Mouse (Mus musculus) urinary bladder, postnatal 4 days (tissue): ENCODE data around the gene Taar2.

ENCODE experiments used
- DNase-seq, 2 experiments: peaks; one replicate each; pipeline ENCODE4 v3.0.0; 2021 to 2022; ENCODE audit warnings: low spot score in 2 of 2

Taar2 gene

DNA sequence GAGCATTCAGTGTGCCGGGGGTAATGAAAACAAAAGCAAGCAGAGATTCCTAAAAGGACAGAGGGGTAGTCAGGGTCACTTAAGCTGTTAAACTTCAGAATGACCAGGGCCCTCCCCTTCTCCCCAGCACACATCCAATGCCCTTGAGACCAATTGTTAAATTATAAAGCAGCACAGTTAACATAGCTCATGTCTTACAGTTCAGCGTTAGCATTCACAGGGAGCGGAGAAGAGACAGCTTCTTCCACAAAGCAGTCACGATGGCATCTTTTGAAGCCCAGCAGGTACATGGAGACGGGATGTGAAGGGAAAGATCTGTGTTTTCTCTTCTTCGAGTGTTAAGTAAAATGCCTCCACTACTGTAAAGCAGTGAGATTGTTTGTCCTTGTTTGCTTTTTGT is at the start of gene Taar2:
TSS of gene Taar2 (plus strand) at position 261 of the 400 bp plus-strand sequence.
- DNase-seq = no peak

DNA sequence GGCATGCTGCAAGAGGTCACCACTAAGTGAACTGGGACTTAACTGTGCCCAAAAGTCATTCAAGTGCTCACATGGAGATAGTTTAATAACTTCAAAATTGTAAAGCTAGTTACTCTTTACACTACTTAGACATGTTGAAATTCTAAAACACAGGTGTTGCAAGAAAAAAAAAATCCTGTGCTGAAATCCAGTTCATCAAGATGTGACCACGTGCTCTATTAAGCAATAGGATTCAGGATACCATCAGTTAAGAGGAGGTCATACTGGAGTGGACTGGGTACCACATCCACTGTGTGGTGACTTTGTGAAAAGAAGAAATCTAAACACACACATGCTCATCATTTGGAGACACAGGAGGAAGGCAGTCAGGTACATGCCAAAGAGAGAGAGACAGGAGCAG is 45.4 kb upstream of the Taar2 start:
- no peak for DNase-seq

DNA sequence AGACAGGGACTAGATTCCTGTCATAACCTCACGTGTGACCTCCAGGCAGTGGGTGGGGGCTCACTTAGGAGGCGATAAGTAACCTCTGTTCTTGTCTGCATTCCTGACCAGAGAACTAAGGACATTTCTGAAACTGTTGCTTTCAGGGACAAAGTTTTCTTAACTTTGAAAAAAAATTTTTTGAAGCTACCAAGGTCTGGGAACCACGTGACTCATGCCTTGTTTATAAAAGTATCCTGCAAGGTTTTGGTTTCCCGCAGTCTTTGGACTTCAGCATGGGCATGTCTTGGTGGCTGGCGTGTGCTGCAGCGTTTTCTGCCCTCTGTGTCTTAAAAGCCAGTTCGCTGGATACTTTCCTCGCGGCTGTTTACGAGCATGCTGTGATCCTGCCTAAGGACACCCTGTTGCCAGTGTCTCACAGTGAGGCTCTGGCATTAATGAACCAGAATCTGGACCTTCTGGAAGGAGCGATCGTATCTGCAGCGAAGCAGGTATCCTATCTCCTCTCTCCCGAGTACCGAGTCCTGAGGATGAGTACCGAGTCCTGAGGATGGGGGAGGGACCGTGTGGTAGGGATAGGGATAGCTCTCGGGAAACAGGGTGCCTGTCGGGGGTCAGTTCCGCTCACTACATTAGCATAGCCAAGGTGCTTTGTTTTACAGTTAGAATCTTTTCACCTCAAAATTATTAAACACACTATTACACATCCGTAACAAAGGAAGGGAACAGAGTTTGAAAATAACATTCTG is 43.6 kb upstream of the Taar2 start, which contains the start of gene Vnn1:
TSS of gene Vnn1 (plus strand) at position 88 of the 749 bp plus-strand sequence.
- DNase-seq = no peak

DNA sequence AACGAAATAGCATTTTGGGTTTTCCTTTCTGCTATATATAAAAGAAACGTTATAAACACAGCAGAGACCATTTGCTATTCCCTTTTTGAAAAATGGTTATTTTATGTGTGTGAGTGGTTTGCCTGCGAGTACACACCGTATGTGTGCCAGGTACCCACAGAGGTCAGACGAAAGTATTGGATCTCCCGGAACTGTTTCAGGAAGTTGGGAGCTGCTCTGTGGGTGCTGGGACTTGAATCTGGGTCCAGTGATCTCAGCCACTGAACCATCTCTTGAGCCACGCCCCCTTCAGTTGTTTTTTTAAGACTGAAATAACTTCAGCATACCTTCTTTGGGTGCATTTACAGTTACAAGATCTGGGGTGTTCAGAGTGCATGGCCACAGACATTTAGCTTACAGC is 43.0 kb upstream of the Taar2 start:
- no peak for DNase-seq

DNA sequence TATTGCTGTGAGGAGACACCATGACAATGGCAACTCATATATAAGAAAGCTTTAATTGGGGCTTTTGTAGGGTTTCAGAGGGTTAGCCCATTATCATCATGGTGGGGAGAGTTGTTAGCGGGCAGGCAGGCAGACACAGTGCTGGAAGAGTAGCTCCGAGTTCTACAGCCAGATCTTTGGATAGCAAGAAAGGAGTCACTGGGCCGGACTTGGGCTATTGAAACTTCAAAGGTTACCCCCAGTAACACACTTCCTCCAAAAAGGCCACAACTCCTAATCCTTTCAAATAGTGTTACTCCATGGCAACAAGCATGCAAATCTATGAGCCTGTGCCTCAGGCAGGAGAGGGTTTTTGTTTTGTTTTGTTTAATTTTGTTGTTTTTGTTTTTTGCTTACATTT is 37.3 kb upstream of the Taar2 start:
- no peak for DNase-seq

DNA sequence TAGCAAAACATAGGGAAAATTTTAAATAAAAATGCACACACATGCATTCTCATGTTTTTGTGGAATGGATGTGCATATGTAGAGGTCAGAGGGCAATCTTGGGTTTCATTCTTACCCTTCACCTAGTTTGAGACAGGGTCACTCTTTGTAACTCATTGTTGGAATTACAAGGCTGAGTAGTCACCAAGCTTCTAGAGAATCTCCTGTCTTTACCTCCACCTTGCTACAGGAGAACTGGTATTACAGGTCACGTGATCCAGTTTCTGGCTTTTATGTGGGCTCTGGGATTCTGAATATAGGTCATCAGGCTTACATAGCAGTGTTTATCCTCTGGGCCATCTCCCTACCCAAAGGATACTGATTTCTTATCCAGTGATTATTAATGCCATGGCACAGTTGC is 32.7 kb upstream of the Taar2 start:
- no peak for DNase-seq

DNA sequence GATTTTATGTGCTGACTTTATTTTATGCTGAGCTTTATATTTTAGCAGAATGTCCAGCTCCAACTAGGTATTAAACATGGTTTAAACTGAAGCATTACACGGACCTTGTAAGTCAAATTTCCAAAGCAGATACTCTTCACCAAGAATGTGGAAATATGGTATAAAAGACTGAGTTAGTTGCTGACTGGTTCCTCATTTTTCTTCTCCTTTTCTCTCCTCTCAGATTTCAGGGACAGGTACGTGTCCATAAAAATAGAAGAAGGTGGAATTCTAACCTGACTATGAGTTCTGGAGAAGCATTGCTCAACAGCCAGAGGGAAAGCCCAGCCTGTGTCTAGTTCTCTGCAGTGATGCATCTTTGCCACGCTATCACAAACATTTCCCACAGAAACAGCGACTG is 18.3 kb upstream of the Taar2 start, which contains the start of gene Taar1:
TSS of gene Taar1 (plus strand) at position 301 of the 400 bp plus-strand sequence.
- DNase-seq = no peak

DNA sequence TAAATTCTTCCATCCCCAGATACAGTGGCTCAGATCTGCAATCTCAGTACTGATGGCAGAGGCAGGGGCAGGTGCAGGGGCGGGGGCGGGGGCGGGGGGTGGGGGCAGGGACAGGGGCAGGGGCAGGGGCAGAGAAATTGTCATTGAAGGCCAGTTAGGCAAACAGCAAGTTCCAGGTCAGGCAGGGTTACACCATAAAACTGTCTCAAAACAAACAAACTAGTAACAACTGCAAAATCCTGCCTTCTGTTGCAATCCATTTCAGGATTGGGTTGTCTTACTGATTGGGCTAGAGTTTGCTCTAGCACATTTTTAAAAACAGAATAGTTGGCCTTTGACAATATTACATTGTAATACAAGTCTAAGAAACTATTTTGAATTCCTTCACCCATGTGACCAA is 15.9 kb upstream of the Taar2 start:
- DNase-seq = no peak

DNA sequence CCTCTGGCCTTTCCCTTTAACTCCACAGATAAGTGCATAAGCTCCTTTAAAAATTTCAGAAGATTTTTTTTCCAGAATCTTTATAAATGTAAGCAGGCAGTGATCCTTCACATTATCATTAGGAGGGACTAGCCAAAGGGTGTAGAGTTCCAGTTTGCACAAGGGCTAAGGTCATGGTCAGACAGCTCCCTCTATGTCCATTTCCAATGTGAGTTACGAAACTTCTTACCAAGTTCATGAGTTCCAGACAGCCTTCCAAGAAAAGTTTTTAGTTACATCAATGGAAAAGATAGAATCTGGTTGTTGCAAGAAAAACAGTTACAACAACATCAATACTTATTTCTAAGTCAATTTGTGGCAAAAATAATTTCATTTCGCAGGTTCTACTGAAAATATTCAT is 14.4 kb upstream of the Taar2 start:
- DNase-seq = no peak

DNA sequence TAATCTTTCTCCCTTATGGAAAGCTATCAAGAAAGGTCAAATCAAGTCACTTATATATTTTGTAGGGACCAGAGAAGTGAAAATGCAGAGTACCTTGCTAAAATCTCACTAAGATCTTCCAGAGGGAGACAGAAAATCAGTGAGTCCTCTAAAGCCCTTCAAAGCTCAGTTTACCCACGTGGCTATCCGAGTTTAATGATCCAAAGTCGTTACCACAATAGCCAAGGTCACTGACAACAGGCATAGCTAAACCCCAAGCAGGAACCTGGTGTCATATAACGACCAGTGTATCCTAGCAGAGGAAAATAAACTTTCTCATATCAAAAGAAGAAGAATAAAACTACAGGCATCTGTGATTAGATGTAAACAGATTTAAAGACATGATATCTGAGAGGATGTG is 759 bp upstream of the Taar2 start:
- no peak for DNase-seq

DNA sequence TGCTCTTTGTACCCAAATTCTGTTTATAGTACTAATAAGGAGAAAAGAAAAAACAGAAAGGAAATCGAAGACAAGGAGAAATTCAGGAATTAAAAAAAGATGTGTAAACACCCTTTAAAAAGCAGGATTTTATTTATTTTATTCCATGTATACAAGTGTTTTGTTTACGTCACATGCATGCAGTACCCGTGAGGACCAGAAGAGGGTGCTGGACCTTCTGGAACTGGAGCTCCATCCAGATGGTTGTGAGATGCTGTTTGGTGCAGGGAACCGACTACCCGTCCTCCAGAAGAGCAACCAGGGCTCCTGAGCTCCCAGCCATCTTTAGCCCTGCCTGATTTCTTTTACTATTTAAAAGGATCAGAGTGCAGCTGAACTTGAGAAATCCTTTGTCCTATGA is 4.1 kb downstream of the Taar2 start:
- DNase-seq = no peak

DNA sequence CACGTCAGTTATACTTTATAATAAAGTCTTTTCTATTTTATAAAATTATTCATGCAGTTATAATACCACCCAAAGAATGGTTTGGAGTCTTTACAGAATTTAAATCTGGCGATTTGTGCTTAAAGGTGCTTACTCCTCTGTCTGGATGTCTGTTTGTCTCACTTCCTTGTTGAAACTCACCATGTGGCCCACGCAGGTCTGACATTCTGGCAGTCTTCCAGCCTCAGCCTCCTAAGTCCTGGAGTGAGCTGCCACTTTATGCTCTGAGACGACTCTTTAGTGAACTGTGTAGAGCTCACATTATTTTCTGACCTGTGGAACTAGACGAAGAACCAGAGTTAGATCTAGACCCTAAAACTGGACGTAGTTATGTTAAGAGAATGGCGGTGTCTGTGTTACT is 9.7 kb downstream of the Taar2 start:
- no peak for DNase-seq

DNA sequence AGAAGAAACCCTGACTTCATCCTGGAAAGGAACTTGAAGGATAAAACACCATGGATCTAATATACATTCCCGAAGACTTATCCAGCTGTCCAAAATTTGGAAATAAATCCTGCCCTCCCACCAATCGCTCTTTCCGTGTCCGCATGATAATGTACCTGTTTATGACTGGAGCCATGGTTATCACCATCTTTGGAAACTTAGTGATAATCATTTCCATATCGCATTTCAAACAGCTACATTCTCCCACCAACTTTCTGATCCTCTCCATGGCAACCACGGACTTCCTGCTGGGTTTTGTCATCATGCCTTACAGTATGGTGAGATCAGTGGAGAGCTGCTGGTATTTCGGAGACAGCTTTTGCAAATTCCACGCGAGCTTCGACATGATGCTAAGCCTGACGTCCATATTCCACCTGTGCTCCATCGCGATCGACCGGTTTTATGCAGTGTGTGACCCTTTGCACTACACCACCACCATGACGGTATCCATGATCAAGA is 11.2 kb downstream of the Taar2 start, which contains the start of gene Taar3:
TSS of gene Taar3 (plus strand) at position 51 of the 498 bp plus-strand sequence.
- no peak for DNase-seq

DNA sequence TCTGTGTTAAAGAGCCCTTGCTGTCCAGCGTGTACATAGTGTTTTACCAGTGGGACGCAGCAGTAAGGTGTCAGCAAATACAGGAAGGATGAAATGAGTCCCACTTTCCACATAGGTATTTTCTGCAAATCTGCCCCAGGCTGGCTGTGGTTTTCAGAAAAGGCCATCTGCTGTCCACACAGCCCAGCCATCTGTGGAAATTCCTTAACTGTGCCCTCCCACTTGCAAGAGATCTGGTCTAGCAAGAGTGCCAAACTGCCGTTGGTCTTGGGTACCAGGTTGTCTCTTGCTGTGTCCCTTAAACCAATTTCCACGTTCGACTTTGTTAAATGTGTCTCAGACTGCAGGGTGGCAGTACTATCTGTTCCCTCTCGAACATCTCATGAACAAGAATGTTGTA is 13.3 kb downstream of the Taar2 start:
- no peak for DNase-seq

DNA sequence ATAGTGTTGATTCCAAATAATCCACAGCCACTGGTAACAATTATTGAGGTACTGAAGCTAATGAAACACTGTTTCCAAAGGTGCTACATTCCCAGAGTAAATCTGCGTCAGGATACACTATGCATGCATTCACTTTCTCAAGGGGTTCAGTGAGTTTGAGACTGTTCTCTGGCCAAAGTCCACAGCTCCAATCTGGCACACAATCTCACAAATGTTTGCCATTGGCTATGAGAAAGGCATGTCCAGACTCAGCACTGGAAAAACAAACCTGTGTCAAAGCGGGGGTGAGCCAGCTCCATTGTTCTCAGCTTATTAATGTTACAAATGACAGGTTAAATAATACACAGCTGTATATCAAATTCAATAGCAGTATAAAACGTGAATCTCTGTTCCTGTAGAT is 20.7 kb downstream of the Taar2 start:
- no peak for DNase-seq

DNA sequence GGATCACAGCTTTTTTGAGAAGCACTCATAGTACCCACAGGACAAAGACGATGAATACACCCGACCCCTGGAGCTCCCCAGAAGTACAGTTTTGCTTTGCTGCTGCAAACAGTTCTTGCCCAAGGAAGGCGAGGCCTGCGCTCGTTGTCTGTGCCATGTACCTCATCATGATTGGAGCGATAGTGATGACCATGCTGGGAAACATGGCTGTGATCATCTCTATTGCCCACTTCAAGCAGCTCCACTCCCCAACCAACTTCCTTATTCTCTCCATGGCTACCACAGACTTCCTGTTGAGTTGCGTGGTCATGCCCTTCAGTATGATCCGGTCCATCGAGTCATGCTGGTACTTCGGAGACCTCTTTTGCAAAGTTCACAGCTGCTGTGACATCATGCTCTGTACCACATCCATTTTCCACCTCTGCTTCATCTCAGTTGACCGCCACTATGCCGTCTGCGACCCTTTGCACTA is 22.1 kb downstream of the Taar2 start, which contains the start of gene Taar4:
TSS of gene Taar4 (plus strand) at position 51 of the 472 bp plus-strand sequence.
- DNase-seq = no peak

DNA sequence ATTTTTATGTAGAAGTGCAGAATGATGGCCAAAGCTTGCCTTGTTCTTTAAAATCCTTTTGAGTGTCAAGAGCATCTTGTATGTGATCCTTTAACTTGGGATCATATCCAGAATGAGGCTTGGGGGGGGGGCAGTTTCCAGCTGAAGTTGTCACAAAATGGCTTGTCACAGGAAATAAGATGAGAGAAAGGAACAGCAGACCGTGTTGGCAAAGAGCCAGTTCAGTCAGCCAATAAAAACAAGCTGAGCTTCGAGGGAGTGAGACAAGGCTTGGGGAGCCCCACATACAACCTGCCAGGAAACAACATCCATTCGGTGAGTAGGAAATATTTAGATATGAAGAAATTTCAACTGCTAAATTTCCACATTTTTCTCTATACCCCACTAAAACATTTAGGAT is 25.1 kb downstream of the Taar2 start:
- DNase-seq = no peak

DNA sequence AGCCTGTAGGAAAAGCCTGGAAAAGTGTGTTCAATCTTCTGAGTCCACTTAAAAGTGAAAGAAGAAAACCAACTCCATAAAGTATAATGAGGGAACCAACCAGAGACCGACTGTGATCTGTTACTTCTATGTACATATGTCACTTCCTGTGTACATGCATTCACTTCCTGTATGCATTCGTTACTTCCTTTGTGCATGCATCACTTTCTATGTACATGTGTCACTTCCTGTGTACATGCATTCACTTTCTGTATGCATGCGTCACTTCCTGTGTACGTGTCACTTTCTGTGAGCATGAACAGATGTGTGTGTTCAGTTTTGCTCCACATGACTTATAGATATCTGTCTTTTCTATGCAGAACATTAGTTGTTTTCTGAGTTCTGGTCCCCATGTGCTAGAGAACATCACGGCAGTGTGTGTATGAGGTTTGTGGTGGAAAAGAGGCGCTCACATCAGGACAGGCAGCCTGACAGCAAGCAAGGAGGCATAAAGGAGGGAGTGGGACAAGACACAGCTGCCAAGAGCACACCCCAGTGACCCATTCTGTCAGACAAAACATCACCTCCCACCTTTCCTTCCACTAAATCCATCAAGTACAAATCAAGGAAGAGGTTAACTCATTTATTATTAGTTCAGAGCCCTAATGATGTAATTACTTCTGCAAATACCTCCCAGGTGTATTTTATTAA is 26.7 kb downstream of the Taar2 start:
- no peak for DNase-seq

DNA sequence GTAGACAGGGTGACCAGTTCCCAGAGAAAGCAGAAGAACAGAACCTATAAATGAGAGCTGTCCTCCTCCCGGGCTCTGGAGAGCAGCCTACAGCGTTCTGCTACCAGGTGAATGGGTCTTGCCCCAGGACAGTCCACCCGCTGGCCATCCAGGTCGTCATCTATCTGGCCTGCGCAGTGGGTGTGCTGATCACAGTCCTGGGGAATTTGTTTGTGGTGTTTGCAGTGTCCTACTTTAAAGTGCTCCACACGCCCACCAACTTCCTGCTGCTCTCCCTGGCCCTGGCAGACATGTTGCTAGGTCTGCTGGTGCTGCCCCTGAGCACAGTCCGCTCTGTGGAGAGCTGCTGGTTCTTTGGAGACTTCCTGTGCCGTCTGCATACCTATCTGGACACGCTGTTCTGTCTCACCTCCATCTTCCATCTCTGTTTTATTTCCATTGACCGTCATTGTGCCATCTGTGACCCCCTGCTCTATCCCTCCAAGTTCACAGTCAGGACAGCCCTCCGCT is 32.3 kb downstream of the Taar2 start, which contains the start of gene Taar5:
TSS of gene Taar5 (plus strand) at position 51 of the 510 bp plus-strand sequence.
- DNase-seq = no peak

DNA sequence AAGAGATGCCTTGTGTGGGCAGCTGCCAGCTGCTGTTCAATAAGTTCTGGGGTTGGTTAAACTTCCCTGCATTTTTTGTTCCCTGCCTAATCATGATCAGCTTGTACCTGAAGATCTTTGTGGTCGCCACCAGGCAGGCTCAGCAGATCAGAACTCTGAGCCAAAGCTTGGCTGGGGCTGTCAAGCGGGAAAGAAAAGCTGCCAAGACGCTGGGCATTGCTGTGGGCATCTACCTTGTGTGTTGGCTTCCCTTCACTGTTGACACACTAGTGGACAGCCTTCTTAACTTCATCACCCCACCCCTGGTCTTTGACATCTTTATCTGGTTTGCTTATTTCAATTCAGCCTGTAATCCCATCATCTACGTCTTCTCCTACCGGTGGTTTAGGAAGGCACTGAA is 32.9 kb downstream of the Taar2 start:
- no peak for DNase-seq

DNA sequence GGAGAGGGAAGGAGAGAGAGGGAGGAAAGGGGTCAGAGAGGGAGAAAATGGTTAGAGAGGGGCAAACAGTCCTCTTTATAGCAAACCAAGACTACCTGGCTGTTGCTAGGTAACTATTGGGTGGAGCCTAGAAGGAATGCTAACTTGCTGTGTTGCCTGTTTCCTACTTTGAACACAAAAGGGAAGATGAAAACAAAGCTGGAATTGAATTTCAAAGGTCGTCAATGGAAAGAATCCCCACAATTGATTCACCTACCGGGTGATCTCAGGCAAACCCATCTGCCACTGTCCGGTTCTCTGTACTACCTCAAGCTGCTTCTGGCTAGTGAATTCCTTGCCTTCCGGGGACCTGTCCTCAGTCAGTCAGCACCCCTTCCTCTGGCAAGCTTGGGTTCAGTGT is 39.6 kb downstream of the Taar2 start:
- DNase-seq = no peak

DNA sequence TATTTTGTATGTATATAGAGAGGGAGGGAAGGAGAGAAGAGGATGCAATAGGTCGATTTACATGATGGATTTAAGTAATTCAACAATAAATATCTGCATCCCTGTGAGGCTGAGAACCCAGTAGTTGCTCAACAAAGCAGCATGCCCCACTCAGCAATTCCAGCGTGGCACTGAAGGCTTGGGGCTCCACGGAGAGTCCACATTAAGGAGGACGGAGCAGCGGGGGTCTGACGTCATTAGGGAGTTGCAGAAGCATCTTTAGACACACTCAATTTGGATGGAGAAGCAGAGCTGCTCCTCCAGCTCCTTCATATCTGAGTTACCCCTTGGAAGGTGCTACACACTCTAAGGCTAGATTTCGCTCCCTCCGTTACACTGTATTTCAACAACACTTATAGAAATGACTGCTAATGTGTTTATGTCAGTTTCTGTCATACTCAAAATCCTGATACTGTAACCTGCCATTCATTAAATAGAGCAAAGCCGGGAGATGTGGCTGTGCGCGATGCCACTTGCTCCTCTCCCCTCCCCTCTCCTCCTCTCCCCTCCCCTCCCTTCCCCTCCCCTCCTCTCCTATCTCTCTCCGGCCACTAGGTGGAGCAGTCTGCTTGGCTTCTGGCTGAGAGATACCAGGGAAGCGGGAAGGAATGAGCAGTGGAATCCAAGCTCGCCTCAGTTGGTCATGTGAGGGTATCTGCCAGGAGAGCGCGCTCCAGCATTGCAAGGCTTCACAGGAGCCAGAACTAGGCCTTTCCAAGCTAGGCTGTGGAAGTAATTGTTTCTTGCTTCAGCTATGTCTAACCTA is 40.7 kb downstream of the Taar2 start:
- DNase-seq = peak in 1 of 2 experiments; percentile 54
